Mouse (Mus musculus) frontal cortex, postnatal 10 days (tissue): ENCODE results near the gene Il10.

ENCODE experiments used
- DNase-seq, 2 experiments: peaks; one replicate each; pipeline ENCODE4 v3.0.0; 2022; ENCODE audit warnings: low spot score in 2 of 2, mixed read lengths in 1 of 2

Il10 gene

DNA sequence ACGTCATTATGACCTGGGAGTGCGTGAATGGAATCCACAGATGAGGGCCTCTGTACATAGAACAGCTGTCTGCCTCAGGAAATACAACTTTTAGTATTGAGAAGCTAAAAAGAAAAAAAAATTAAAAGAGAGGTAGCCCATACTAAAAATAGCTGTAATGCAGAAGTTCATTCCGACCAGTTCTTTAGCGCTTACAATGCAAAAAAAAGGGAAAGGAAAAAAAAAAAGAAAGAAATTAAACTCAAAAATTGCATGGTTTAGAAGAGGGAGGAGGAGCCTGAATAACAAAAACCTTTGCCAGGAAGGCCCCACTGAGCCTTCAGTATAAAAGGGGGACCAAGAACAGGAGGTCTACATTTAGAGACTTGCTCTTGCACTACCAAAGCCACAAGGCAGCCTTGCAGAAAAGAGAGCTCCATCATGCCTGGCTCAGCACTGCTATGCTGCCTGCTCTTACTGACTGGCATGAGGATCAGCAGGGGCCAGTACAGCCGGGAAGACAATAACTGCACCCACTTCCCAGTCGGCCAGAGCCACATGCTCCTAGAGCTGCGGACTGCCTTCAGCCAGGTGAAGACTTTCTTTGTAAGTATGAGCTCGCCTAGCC, at the start of gene Il10:
Gene Il10, plus strand, starts transcription at position 354 of the 607 bp plus-strand sequence.
- no peak for DNase-seq

DNA sequence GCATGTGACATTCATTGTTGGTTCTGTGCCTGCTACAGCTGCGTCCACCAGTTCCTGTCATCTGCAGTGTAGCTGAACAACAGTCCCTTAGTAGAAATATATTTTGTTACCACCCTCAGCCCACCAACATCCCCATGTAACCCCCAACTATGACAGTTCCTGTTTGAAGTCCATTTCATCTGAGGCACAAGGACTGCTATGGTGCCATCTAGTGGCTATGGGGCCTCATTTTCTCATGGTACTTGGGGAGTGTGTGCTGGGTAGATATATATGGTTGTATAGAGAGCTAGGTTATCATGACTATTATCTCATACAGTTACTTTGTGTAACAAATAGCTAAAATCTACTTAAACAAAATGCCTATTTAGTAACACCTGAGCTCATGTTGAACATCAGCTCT, 40.2 kb upstream of the Il10 start:
- peak in 1 of 2 experiments; percentile 12 for DNase-seq

DNA sequence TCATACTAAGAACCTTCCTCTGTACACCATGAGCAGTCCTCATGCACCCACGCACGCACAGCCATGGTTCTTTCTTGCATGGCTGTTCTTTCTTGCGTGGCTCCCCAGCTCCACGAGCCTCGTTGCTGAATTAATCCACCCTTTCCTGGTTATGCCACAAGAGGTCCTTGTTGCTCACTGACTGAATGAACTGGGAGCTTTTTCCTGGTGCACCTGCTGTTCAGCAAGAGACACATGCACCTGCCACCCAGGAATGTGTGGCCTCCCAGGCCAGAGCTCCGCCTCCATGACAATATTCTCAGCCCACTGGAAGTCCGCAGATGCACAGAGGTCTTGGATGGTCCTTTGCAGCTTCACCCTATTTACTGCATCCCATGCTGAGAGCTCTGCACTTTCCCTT, 35.2 kb upstream of the Il10 start:
- no peak for DNase-seq

DNA sequence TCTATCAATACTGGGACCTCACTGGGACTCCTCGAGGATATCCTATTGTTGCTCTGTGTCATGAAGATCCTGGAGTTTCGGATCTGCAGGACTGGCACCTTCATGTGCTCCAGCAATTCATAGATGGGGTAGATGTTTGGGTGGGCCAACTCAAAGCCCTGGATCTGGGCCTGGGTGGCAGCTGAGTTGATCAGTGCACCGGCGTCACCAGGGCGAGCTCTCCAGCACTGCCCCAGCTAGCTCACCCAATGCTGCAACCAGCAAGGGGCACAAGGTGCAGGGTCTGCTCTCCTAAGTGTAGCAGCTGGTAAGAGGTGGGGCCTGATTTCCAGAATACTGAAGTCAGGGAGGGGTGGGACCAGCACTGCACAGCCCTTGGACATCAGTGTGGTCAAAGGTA, 32.6 kb upstream of the Il10 start:
- no peak for DNase-seq

DNA sequence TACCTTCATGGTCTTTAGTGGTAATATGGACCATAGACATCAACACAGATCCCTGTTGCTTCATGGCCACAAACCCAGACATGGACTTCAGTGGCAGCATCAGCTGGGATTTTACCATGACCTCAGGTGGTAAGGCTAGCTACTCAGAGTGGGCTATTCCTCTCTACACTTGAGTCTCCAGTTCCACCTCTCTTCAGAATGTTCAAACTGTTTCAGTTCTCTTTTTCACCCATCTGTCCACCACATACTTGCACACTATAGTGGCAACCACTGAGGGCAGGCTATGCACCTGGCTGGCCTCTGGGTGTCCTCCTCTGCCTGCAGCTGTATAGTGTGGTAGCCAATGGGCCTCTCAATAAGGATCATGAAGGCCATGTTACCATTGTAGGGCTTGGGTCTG, 32.2 kb upstream of the Il10 start:
- DNase-seq = no peak

DNA sequence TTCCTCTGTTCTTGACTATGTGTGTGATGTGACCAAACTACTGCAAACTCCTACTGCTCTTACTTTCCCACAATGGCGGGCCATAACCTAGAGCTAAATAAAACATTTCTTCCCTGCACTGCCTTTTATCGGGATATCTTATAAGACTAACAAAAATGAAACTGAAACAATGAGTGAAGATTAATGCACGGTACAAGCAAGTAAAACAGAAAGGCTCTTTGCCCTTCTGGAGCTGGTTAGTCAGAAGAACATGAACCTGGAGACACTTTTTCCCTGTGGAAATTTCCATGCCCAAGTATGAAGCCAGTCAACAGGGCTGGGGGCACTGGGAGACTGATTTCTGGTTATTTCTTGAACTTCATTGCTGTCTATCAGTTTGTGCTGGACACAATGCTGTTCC, 30.3 kb upstream of the Il10 start:
- no peak for DNase-seq

DNA sequence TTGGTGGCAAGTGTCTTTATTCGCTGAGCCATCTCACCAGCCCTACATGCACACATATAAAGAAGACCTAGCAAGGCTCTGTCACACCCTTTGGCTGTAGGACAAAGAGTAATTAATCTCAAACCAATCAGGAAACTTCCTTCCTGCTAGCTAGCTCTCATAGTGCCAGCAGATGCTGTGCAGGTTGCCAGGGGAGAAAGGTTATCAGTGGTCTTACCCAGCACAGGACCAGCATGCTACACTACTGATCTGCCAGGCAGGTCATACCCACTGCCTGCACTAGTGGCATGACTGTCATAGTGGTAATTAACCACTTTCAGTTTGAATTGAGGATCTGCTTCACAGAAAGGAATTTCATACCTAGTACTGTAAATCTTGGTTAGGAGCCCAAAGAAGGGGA, 29.2 kb upstream of the Il10 start:
- DNase-seq = no peak

DNA sequence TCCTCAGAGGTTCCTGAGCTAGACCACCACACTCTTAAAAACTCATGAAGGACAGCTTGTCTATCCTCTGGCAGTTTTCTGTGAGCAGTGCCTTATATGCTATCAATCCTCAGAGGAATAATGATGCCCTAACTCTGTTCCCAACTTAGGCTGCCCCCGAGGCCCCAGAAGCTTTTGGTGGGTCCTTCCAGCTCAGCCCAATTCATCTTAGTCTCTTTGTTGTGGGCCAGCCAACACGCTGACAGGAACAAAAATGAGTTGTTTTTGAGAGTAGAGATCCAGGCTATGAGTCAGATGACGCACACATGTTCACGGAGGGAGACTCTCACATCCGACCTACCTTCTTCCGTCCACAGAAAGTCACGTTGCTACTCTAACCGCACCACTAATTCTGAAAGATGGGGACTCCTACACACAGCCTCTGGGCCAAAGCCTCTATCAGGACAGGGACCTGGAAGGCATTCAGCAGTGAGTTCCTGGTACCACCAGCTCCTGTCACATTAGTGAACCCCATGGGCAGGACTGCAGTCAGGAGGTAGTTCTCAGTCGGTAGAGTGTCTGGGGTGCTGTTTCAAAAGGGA, 26.0 kb upstream of the Il10 start:
- DNase-seq = no peak

DNA sequence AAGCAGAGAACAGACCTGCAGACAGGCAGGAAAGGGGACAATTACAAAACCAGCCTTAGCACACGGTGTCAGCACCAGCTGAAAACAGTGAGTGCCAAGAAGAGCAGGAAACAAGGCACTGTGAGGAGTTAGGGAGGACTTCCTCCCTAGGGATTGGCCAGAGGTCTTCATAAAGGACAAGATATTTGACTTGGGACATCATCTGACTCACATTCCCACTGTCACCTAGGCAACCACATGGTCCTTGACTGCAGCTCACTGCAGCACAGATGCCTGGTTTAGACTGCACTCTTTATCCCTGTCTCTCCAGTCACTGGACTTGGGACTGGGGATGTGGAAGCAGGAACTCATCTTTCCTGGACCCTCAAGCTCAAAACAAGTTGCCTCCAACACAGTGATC, 24.1 kb upstream of the Il10 start:
- no peak for DNase-seq

DNA sequence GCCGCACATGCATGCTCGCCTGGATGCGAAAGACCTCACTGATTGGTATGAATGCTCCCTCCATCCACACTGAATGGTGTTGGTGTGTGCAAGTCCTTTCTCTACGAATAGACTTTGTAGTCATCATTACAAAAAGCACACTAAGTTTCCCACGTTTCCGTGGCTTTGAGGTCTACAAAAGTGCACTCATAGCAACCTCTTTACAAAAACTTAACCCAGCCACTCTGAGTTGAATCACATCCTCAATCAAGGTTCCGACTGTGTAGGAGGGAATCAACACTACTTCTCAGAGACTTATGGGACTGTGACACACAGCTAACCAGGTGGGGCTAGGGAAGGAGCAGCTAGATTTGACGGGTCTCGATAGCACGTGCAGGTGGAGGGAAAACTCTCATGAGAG, 23.3 kb upstream of the Il10 start:
- no peak for DNase-seq

DNA sequence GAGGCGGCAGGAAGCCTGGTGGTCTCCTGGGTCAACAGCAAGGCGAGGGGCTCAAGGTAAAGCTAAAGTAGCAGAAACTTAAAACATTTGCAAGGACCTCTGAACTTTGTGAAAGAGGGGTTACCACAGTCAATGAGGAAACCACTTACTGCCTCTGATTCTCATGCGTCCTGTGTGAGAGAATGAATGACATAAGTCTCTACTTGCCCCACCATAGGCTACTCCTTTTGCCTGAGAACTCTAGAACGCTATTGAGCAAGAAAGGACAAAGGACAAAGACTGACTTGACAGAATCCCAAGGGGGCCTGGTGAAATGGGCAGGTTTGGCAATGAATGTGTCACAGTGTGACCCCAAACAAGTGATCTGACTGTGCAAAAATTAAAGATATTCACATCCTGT, 22.2 kb upstream of the Il10 start:
- no peak for DNase-seq

DNA sequence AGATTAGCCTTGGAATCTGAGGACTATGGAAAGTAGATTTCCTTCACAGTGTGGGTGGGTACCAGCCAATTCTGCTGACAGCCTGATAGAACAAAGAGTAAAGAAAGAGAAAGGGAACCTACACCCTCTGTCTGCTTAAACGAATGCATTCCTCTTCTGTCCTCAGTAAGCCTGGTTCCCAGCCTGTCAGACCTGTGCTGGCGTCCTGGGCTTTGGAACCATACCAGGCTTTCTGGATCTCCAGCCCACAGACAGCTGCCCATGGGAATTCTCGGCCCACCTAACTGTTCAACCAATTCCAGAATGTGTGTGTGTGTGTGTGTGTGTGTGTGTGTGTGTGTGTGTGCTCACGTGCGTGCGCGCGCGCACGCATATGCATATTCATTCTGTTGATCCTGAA, 21.3 kb upstream of the Il10 start:
- DNase-seq = no peak

DNA sequence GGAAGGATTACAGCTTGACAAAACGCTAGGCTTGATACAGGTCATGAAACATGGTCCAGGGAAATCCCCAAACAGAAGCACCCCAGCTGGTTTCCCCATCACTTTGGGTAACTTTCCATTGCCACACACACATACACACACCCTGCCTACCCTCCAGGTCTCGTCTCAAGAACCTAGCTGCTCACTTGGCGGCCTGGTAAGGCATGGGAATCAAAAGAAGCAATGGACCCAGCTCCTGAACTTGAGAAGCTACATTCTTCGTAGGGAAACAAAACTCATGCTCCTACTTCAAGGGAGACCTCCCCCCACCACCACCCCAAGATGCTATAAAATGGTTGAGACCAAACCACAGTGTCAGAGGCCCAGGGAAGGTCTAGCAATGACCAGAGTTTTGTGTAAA, 19.9 kb upstream of the Il10 start:
- DNase-seq = no peak

DNA sequence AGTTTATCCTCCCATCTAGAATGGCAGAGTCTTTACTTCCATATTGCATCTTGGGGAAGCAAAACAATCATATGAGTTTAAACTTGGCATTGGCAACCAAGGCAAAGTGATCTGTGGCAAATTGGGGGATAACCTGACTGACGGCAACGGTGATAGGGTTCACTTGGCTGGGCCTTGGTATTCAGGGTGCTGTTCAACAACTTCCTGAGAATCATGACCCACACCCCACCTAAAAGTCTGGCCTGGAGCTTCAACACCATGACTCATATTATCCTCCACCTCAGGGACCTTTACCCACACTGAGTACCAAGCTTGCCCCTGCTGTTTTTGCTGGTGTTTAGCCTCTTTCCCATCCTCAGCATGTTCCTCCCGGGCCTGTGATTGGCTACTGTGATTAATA, 19.3 kb upstream of the Il10 start:
- no peak for DNase-seq

DNA sequence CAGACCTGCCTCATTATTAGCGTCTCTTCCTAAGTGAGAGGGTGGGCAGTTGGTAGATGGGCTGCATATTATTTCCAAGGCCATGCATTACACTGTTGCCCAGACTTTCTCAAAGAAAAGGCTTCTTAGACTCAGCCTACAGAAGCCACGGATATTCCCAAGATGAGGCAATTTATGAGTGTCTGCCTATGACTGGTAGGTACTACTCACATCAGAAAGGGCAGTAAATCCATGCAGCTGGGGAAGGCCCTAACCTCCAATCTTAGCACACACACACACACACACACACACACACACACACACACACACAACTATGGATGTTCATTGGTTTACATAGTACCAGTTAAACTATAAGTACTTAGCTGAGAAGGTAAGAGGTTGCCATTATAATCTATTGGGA, 17.1 kb upstream of the Il10 start:
- no peak for DNase-seq

DNA sequence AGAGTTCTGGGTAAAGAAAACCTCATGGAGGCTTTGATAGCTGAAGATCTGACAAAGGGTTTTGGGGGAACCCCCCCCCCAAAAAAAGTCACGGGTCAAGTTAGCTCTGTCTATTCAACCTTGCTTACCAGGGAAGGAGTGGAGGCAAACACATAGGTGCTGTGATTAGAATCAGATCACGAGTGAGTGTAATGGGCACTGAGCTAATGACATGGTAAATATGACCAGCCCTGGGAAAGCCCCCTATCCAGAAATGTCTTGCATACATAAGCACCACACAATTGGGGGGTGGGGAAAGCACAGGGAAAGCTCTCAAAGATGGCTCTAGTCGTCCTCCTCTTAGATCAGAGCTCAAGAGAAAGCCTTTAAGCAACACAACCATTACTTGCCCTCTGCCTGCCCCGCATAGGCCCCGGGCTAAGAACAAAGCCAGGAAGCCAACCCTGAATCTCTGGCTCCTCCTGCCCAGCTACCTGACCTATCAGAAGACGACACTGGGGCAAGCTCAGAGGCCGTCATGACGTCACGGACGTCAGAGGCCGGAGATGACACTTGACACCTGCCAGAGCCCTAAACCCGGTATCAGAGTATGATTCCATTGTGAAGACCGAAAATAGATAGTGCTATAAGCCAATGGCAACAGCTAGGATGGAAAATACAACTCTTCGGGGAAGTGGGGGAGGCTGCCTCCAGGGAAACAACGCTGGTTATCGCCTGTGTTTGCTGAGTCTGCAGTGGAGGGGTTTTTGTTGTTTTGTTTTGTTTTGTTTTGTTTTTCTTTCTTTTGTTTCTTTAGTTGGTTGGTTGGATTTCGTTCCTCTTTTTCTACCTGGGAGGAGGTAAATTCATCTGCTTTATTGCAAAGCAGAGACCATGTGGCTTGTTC, 16.4 kb upstream of the Il10 start:
- no peak for DNase-seq

DNA sequence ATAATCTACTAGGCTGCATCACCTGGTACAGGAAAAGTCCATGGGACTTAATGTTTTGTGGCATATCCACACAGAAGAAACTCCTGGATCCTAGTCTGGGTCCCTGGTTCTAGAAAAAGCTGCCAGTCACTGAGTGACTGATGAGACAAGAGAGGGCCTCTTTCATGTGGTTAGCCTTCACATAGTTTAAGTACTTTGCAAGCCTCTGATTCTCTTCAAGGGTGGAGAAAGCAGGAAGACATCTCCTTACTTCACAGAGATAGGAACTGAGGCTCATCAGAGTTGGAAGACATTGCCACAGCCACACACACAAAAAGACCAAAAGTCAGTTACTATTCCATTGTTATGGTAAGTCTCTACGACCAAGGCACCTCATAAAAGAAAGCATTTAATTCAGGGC, 13.6 kb upstream of the Il10 start:
- no peak for DNase-seq

DNA sequence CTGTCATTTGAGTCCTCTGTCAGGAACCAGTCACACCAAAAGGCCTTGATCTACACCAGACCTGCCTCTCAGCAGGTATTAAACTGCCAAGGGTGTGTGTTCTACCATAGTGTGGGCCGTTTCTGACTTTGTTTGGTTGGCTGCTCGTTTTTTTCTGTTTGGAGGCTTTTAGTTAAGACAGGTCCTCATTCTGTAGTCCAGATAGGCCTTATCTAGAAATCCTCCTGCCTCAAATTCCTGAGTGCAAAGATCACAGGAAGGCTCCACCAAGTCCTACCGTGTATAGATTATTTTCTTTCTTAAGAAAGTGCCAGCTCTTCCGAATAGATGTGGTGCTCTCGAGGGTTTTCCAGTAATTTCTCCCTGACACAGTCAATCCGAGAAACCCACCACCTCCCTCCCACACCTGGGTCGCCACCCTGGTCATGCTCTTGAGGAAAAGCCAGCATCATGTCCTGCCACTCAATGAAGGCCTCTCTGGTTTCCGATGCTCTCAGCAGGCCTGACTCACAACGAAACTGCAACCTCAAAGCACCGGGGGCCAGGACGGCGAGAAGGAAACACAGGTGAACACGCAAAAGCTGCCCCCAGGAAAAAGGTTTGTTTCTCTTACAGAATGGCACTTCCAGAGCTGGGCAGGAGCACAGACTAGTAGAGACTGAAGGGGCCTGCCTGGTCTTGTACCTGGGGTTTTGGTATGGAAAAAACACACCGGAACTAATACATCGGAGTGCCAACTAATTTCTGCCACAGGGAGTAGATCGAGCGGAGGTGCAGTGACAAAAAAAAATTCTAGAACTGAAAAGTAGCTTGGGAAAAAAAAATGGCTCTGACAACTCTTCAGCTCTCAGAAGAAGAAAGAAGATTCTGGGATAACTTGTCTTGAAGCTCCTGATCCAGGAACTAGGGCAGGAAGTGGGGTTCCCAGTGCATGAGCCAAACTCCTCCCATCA, 9.2 kb upstream of the Il10 start:
- DNase-seq = no peak

DNA sequence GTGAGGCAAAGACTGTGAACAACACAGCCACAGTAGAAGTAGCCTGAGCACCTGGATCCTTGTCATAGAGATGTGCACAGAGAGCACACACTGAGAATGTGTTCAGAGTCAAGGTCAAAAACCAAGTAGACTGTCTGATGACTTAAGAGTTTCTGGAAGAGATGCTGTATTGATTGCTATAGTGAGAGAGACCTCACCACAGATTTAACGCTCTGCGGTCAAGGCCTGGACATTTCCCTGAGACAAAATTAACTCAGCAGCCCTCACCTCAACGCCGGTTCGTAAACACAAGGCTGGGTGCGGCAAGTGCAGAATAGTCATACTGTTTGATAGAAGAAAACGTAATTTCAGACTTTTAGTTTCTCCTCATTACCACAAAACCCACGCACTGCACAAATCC, 7.2 kb upstream of the Il10 start:
- DNase-seq = no peak

DNA sequence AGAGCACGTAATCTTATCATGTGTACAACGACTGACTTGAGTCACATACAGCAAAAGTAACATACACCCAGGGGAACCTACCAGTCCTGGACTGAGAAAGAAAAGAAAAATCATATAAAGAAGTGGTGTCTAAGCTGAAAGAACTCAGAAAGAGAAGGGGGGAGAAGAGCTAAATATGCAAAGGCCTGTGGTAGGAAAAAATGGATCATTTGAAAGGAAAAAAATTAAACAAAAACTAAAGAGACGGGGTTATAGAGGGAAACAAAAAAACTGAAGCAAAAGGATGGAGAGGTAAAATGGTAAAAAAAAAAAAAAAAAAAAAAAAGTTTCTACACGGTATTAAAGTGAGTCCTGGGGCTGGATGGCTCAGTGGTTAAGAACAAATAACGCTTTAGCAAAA, 5.7 kb upstream of the Il10 start:
- no peak for DNase-seq

DNA sequence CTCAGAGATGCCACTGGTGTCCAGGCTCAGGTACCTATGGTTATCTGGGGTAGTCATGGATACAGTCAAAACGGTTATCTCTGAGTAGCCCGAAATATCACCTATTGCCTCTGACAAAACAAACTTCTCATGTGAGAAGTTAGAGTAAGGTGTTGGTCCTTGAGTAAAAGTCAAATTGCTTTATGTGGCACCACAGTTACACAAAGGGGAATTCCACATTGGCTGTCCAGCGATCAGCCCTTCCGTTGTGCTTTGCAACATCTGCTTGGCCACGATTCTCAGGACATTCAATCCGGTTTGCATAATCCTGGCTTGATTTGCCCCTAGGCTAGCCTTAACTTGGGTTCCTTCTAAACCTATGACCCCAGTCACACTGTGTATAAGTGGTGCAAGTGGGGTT, 4.4 kb upstream of the Il10 start:
- no peak for DNase-seq

DNA sequence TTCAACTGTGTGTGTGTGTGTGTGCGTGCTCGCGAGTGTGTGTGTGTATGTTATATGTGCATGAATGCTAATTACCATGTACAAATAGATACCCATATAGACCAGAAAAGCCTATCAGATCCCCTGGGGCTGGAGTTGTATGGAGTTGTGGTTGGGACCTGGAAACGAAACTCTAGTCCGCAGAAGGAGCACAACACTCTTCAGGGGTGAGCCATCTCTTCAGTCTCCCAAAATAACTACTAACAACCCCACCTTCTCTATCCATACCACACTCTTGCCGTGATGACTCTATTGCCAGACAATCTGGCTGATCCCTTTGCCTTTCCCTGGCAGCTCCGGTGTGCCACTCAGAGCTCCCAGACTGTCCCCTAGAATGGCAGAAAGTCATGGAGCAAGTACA, 3.8 kb upstream of the Il10 start:
- no peak for DNase-seq
